Mouse (Mus musculus) kidney, adult 18-20 months (tissue): ENCODE results near the gene Trove2.
"Not testable (repeated sequence)": the region's sequence is repeated elsewhere in the genome, so short reads cannot be mapped to it uniquely, and the experiment has no call there.

ENCODE experiments used
- DNase-seq: peaks from one replicate; pipeline ENCODE4 v3.0.0; 2021

The Trove2 gene

GRCm38 (mm10) chr1:143738811-143739210, 38.1 kb downstream of the Trove2 start:
- DNase-seq: no peak

- DNase-seq: no peak
Observed at GRCm38 (mm10) chr1:143733914-143734410, 42.9 kb downstream of the Trove2 start.

- no peak for DNase-seq
Observed at GRCm38 (mm10) chr1:143731691-143732090, 45.2 kb downstream of the Trove2 start.

- no peak for DNase-seq
Observed at GRCm38 (mm10) chr1:143730899-143731298, 46.0 kb downstream of the Trove2 start.

GRCm38 (mm10) chr1:143727701-143728445, 49.0 kb downstream of the Trove2 start:
- DNase-seq: no peak

GRCm38 (mm10) chr1:143724456-143725064, 52.3 kb downstream of the Trove2 start:
- no peak for DNase-seq

GRCm38 (mm10) chr1:143716038-143716437, 60.8 kb downstream of the Trove2 start, which contains the start of gene Glrx2:
TSS of gene Glrx2 (plus strand) at chr1:143716338.
- not testable (repeated sequence) for DNase-seq

GRCm38 (mm10) chr1:143710627-143710976, 66.3 kb downstream of the Trove2 start:
- no peak for DNase-seq

- no peak for DNase-seq
Observed at GRCm38 (mm10) chr1:143709966-143710626, 66.8 kb downstream of the Trove2 start.

GRCm38 (mm10) chr1:143708361-143708760, 68.5 kb downstream of the Trove2 start:
- DNase-seq: no peak

- no peak for DNase-seq
Observed at GRCm38 (mm10) chr1:143707006-143707405, 69.9 kb downstream of the Trove2 start.

GRCm38 (mm10) chr1:143702741-143703262, 74.1 kb downstream of the Trove2 start, which contains the start of gene Cdc73:
TSS of gene Cdc73 (minus strand) at chr1:143702893.
- peak; percentile 93 for DNase-seq

GRCm38 (mm10) chr1:143702141-143702740, 74.6 kb downstream of the Trove2 start:
- peak; percentile 72 for DNase-seq

- DNase-seq: no peak
Observed at GRCm38 (mm10) chr1:143701736-143702135, 75.1 kb downstream of the Trove2 start.
